Mouse (Mus musculus) liver, postnatal 0 days (tissue): ENCODE data around the gene Morf4l1.

Experiments
- CTCF ChIP-seq: sonication (generic); IDR thresholded peaks from 2 replicates; pipeline ENCODE4 v1.5.1; 2016; ENCODE audit warnings: antibody characterized with exemption, low read depth
- EP300 ChIP-seq: IDR thresholded peaks from 2 replicates; pipeline ENCODE4 v1.6.1; 2016; ENCODE audit warnings: antibody characterized with exemption, low read depth, mild to moderate bottlenecking

DNA sequence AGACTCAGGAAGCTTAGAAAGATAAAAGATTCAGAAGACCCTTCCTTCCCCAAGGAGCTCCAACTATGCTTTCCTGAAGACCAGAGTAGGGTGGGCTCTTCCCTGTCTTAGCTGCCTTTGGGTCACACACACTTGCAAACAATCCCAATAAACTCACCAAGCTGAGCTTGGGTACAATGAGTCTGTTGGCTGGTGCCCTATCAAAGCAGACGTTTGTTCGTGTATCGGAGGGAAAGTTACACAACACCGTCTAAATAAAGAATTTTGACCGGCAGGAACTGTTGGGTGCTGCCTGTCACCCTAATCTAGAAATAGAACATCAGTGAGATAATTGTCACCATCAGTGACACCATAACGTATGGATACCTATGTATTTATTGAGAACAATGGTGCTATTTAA is 12.6 kb upstream of the Morf4l1 start:
- TF ChIP-seq CTCF (no peak), EP300 (no peak)
